Mouse (Mus musculus): Measurements from ENCODE around the gene Nab1. TPM values are rescaled to one million over a fixed set of nuclear protein-coding genes. Genes with fewer than 3 reads are reported as not detected.
A peak's percentile ranks its signal among the peaks of the same experiment; 100 is the strongest.

The Nab1 gene
- polyA plus RNA-seq, 1 experiment from 2014 or later, result 20.9 TPM

DNA sequence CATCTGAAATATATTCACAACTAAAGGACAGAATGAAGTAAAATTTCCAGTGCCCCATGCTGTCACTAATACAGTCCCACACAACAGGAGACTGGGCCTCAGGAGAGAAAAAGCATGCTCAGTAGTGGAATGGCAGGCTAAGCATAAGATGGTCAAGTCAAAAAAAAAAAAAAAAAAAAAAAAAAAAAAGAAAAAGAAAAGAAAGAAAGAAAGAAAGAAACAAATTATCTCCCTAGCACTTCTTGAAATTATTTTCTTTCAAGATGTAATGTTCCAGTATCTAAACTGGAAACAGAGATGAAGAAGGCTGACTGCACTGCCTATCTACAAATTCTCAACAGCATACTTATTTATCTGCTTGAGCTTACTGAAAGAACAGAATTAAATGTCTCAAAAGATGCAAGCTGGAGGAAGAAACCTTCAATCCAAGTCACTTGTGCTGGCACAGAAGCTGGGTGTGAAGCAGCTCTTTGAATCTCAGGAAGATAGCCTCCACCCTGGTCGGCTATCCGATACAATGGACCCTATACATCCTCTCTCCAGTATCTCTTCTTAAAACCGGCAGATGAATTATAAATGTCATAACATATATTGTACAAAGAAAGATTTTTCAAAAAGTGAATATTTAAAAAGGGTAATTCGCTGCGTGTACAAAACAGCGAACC, 1.6 kb downstream of the Nab1 start:
- H3K4me3 ChIP-seq (ENCODE audit: low read depth, low read length), result peak overlapping the region; percentile 74
- peak overlapping the region; percentile 80 for H3K4me2 ChIP-seq (ENCODE audit: low read depth, low read length)
- H3K36me3 ChIP-seq (replicated peaks; ENCODE audit: insufficient read depth, low read length), result no peaks in the 10 kb centered on the region
- 12% methylated on average over 6 of the region's 6 CpGs for WGBS (ENCODE audit: insufficient replicate concordance)
- H3K27ac ChIP-seq (ENCODE audit: low read depth), result peak overlapping the region; percentile 95
- TF ChIP-seq CTCF (IDR thresholded peaks at IDR 0.05; ENCODE audit: low read depth), result no peak
- no peak for TF ChIP-seq EP300 (IDR thresholded peaks at IDR 0.05; ENCODE audit: low read depth)
- no peaks in the 10 kb centered on the region for H3K9me3 ChIP-seq (ENCODE audit: low read length)
- H3K9ac ChIP-seq (replicated peaks), result peak overlapping the region; percentile 88; the same call in 1 of the 2 replicates
- H3K4me1 ChIP-seq (ENCODE audit: insufficient read depth), result peaks cover 3% of the 10 kb centered on the region; the same call in 1 of the 2 replicates
- no peaks in the 10 kb centered on the region for H3K27me3 ChIP-seq (ENCODE audit: insufficient read depth, low read length)
- DNase-seq (no peak), ATAC-seq (no peak)

- H3K4me1 ChIP-seq (ENCODE audit: insufficient read depth), result peaks cover 13% of the 10 kb centered on the region; the same call in 1 of the 2 replicates
- H3K9ac ChIP-seq (replicated peaks), result no peak overlapping the region
- TF ChIP-seq EP300 (IDR thresholded peaks at IDR 0.05; ENCODE audit: low read depth) (no peak), CTCF (IDR thresholded peaks at IDR 0.05; ENCODE audit: low read depth) (peak; percentile 57)
- 0 out of 2 replicates have a peak, but pooled peaks have one; percentile 27 for ATAC-seq
- 75% methylated on average over 7 of the region's 7 CpGs for WGBS (ENCODE audit: insufficient replicate concordance)
- H3K36me3 ChIP-seq (replicated peaks; ENCODE audit: insufficient read depth, low read length), result peaks cover 11% of the 10 kb centered on the region
- H3K4me3 ChIP-seq (ENCODE audit: low read depth, low read length), result no peak overlapping the region
- H3K9me3 ChIP-seq (ENCODE audit: low read length), result no peaks in the 10 kb centered on the region
- no peak overlapping the region for H3K4me2 ChIP-seq (ENCODE audit: low read depth, low read length)
- H3K27me3 ChIP-seq (ENCODE audit: insufficient read depth, low read length), result no peaks in the 10 kb centered on the region
- no peak for DNase-seq
- H3K27ac ChIP-seq (ENCODE audit: low read depth), result no peak overlapping the region
These were observed 10.8 kb downstream of the Nab1 start for GRCm38 (mm10) chr1:52489538-52490181.

GRCm38 (mm10) chr1:52484980-52485379, 15.5 kb downstream of the Nab1 start:
- Histone ChIP-seq H3K27ac (ENCODE audit: low read depth) (no peak overlapping the region), H3K4me1 (ENCODE audit: insufficient read depth) (no peaks in the 10 kb centered on the region), H3K9ac (replicated peaks) (no peak overlapping the region), H3K4me3 (ENCODE audit: low read depth, low read length) (no peak overlapping the region), H3K36me3 (replicated peaks; ENCODE audit: insufficient read depth, low read length) (peaks cover 15% of the 10 kb centered on the region), H3K9me3 (ENCODE audit: low read length) (no peaks in the 10 kb centered on the region), H3K27me3 (ENCODE audit: insufficient read depth, low read length) (no peaks in the 10 kb centered on the region), H3K4me2 (ENCODE audit: low read depth, low read length) (no peak overlapping the region)
- WGBS (ENCODE audit: insufficient replicate concordance), result 77% methylated on average over 4 of the region's 4 CpGs
- ATAC-seq, result no peak
- DNase-seq, result no peak
- TF ChIP-seq EP300 (IDR thresholded peaks at IDR 0.05; ENCODE audit: low read depth), result no peak
- no peak for TF ChIP-seq CTCF (IDR thresholded peaks at IDR 0.05; ENCODE audit: low read depth)

DNA sequence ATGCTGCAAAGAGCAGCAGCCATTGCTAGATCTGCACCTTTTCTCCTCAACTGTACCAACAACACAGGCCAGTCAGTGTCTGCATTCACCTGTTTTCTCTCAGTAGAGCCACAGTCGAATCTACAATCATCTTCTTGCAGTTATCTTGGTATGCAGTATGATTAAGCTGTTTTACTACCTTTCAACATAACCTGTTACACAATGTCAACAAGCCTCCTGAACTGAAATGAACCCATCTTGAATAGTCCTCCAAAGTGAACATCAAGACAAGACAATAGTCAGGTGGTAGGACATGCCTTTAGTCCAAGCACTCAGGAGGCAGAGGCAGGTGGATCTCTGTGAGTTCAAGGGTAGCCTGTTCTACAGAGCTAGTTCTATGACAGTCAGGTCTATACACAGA, 26.2 kb downstream of the Nab1 start:
- Histone ChIP-seq H3K4me3 (ENCODE audit: low read depth, low read length) (no peak overlapping the region), H3K9me3 (ENCODE audit: low read length) (no peaks in the 10 kb centered on the region), H3K4me2 (ENCODE audit: low read depth, low read length) (no peak overlapping the region), H3K4me1 (ENCODE audit: insufficient read depth) (0 out of 2 replicates have a peak, but pooled peaks cover 6% of the 10 kb centered on the region), H3K27me3 (ENCODE audit: insufficient read depth, low read length) (no peaks in the 10 kb centered on the region), H3K27ac (ENCODE audit: low read depth) (no peak overlapping the region), H3K9ac (replicated peaks) (no peak overlapping the region), H3K36me3 (replicated peaks; ENCODE audit: insufficient read depth, low read length) (peaks cover 27% of the 10 kb centered on the region)
- 51% methylated on average over 1 of the region's 1 CpGs for WGBS (ENCODE audit: insufficient replicate concordance)
- TF ChIP-seq CTCF (IDR thresholded peaks at IDR 0.05; ENCODE audit: low read depth) (no peak), EP300 (IDR thresholded peaks at IDR 0.05; ENCODE audit: low read depth) (no peak)
- DNase-seq (no peak), ATAC-seq (no peak)

GRCm38 (mm10) chr1:52470811-52471489, 29.5 kb downstream of the Nab1 start:
- Histone ChIP-seq H3K4me1 (ENCODE audit: insufficient read depth) (peaks cover 13% of the 10 kb centered on the region; the same call in 1 of the 2 replicates), H3K9me3 (ENCODE audit: low read length) (no peaks in the 10 kb centered on the region), H3K27me3 (ENCODE audit: insufficient read depth, low read length) (no peaks in the 10 kb centered on the region), H3K4me3 (ENCODE audit: low read depth, low read length) (no peak overlapping the region), H3K9ac (replicated peaks) (no peak overlapping the region), H3K27ac (ENCODE audit: low read depth) (no peak overlapping the region), H3K36me3 (replicated peaks; ENCODE audit: insufficient read depth, low read length) (peaks cover 27% of the 10 kb centered on the region), H3K4me2 (ENCODE audit: low read depth, low read length) (no peak overlapping the region)
- 47% methylated on average over 7 of the region's 7 CpGs for WGBS (ENCODE audit: insufficient replicate concordance)
- TF ChIP-seq EP300 (IDR thresholded peaks at IDR 0.05; ENCODE audit: low read depth), result no peak
- DNase-seq (no peak), ATAC-seq (no peak)

DNA sequence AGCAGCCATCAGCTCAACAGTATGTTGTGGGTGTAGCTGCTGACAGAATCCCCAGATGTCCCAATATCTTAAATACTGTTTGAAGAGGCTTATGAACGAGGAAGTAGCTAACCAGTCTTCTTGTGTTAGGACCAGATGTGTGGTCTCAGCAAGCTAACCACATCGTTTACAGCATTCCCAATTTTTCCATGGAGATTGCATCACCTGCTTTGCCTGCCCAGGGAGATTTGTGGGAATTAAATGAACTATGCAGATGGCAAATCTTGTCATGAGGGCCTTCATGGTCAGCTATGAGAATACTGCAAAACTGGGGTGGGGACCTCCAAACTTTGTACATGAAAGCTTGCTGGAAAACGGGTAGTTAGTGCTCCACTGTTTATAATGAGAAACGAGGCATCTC, 30.2 kb downstream of the Nab1 start:
- Histone ChIP-seq H3K27ac (ENCODE audit: low read depth) (no peak overlapping the region), H3K9me3 (ENCODE audit: low read length) (no peaks in the 10 kb centered on the region), H3K36me3 (replicated peaks; ENCODE audit: insufficient read depth, low read length) (peaks cover 28% of the 10 kb centered on the region), H3K9ac (replicated peaks) (no peak overlapping the region), H3K4me3 (ENCODE audit: low read depth, low read length) (no peak overlapping the region), H3K27me3 (ENCODE audit: insufficient read depth, low read length) (no peaks in the 10 kb centered on the region), H3K4me2 (ENCODE audit: low read depth, low read length) (no peak overlapping the region), H3K4me1 (ENCODE audit: insufficient read depth) (peaks cover 14% of the 10 kb centered on the region; the same call in 1 of the 2 replicates)
- TF ChIP-seq CTCF (IDR thresholded peaks at IDR 0.05; ENCODE audit: low read depth) (no peak), EP300 (IDR thresholded peaks at IDR 0.05; ENCODE audit: low read depth) (no peak)
- ATAC-seq (no peak), DNase-seq (no peak)
- 60% methylated on average over 4 of the region's 4 CpGs for WGBS (ENCODE audit: insufficient replicate concordance)

Data from liver, postnatal 0 days (tissue).